Mouse (Mus musculus) liver, embryonic 18 days (tissue): Measurements from ENCODE around the gene Adamtsl2. TPM values are rescaled to one million over a fixed set of nuclear protein-coding genes. Genes with fewer than 3 reads are reported as not detected.

ENCODE experiments used
- polyA plus RNA-seq: library from polyadenylated mRNA; depleted of rRNA; stranded (reverse); fragments of >200 nt; gene quantifications from 2 replicates; pipeline ENCODE4 v1.2.3, GENCODE M21; 2012; rRNA removed

Adamtsl2 gene
- polyA plus RNA-seq = 1.8 and 2.7 TPM in 2 replicates

DNA sequence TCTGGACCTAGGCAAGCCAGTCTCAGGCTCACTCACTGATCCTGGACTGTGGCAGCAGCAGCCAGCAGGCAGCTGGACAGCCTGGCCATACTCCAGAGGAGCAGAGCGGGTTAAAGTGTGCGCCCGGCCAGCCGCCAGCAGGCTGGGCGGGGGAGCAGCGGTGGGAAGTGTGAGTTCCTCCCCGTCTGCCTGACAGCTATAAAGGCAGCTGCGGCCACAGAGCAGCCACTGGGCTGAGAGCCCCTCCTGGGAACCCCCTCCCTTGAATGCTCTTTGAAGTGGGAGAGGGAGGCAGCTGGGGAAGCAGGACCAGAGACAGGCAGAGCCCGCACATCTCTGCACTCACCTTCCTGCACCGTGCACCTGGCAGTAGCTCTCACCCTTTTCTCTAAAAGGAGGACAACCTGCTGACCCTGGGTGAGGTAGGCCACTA, at the start of gene Adamtsl2:
Adamtsl2 (plus strand) TSS at position 228 of the 433 bp plus-strand sequence.

DNA sequence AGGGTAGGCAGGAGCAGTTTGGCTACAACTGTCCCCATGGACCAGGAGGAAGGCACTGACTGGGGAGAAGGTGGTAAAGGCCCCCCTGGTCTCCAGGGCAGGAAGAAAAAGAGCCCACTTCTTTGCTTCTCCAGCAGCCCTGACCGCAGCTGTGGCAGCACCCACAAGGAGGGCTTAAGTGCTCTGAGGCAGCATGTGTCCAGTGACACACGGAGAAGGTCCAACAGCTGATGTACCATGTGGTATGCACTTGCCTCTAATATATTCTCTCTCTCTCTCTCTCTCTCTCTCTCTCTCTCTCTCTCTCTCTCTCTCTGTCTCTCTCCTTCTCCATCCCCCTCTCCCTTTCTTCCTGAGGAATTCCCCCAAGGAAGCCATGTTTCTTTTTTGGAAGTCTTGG, 7.2 kb upstream of the Adamtsl2 start, which contains the start of gene Mymk:
Mymk (minus strand) TSS at position 202 of the 400 bp plus-strand sequence.

DNA sequence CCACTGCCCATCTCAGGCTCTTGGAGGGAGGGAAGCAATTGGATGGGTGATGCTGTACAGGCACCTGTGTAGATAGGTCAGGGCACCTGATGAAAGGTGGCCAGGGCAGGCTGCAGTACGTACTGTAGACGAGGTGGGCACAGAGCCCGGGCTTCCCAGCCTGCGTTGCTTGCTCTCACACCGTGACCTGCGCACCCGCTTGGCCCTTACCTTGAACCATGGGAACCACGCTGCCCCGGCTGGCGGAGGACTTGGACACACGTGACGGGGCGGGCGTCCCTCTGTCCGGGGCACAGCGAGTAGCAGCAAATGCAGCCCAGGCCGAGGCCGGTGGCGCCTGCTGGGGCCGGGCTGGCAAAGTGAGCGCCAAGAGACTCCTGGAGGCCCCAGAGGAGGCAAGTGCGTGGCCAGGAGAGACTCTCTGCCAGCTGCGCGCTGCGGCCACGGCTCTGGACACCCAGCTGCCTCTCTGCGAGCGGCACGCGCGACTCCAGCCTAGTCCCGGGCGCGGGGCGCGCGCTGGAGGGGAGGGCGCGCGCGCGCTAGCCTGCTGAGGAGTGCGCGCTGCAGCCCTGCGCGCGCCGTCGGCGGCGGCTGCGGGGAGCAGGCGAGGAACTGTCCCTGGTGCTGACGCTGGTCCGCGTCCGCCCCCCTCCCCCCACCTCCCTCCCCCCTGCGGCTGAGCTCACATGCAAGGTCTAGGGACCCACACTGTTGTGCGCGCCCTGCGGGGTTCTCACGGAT, 62.9 kb downstream of the Adamtsl2 start, which contains the start of gene Fam163b:
Fam163b (minus strand) TSS at position 542 of the 744 bp plus-strand sequence.

Other genes with a start within 250 kb of the Adamtsl2 start
- gene Abo, start 214.4 kb upstream of the Adamtsl2 start, polyA plus RNA-seq = not detected in 2 replicates
- gene Surf6, start 176.5 kb upstream of the Adamtsl2 start, polyA plus RNA-seq = 7.7 and 8.0 TPM in 2 replicates
- gene Med22, start 168.7 kb upstream of the Adamtsl2 start, polyA plus RNA-seq = 12.9 and 14.0 TPM in 2 replicates
- 985 and 1,167 TPM in 2 replicates for gene Rpl7a, start 168.6 kb upstream of the Adamtsl2 start, polyA plus RNA-seq
- gene Surf2, start 163.0 kb upstream of the Adamtsl2 start, polyA plus RNA-seq = 18.9 and 19.1 TPM in 2 replicates
- 28.3 and 28.7 TPM in 2 replicates for gene Surf1, start 162.8 kb upstream of the Adamtsl2 start, polyA plus RNA-seq
- 82.5 and 83.9 TPM in 2 replicates for gene Surf4, start 145.5 kb upstream of the Adamtsl2 start, polyA plus RNA-seq
- 0.02 and 0.06 TPM in 2 replicates for gene Stkld1, start 145.3 kb upstream of the Adamtsl2 start, polyA plus RNA-seq
- gene Rexo4, start 115.0 kb upstream of the Adamtsl2 start, polyA plus RNA-seq = 16.8 and 17.9 TPM in 2 replicates
- gene Adamts13, start 106.0 kb upstream of the Adamtsl2 start, polyA plus RNA-seq = 2.7 and 3.2 TPM in 2 replicates
- gene Cacfd1, start 69.5 kb upstream of the Adamtsl2 start, polyA plus RNA-seq = 24.3 and 25.3 TPM in 2 replicates
- 0.36 and 0.44 TPM in 2 replicates for gene Slc2a6, start 51.4 kb upstream of the Adamtsl2 start, polyA plus RNA-seq
- 0.02 TPM in 1 of 2 replicates, not detected in the other for gene Mymk, start 7.2 kb upstream of the Adamtsl2 start, polyA plus RNA-seq
- 0.01 TPM in 1 of 2 replicates, not detected in the other for gene Fam163b, start 63.1 kb downstream of the Adamtsl2 start, polyA plus RNA-seq
- gene Dbh, start 85.9 kb downstream of the Adamtsl2 start, polyA plus RNA-seq = 0.01 TPM in 1 of 2 replicates, not detected in the other
- gene Sardh, start 169.0 kb downstream of the Adamtsl2 start, polyA plus RNA-seq = 28.1 and 29.2 TPM in 2 replicates